Mouse (Mus musculus) cerebellum, adult 2 months (tissue): ENCODE measurements at regions not wholly inside any gene's neighbourhood (a gene's known extent, or its start where the extent isn't known, plus 50 kb on each side); places are given as distances from the start of the nearest gene placed in this dataset.

Source experiments
- CTCF ChIP-seq: fragments of 200-500 bp; IDR thresholded peaks from 2 replicates; pipeline ENCODE4 v1.5.1; 2011; ENCODE audit warnings: low read depth, mild to moderate bottlenecking, control low read depth, low read length, moderate library complexity, borderline replicate concordance; ENCODE audit not compliant: insufficient read depth
- POLR2A ChIP-seq: fragments of 200-500 bp; IDR thresholded peaks from 2 replicates; pipeline ENCODE4 v1.6.1; 2011; ENCODE audit warnings: low read length, control low read depth, borderline replicate concordance; ENCODE audit not compliant: insufficient read depth

DNA sequence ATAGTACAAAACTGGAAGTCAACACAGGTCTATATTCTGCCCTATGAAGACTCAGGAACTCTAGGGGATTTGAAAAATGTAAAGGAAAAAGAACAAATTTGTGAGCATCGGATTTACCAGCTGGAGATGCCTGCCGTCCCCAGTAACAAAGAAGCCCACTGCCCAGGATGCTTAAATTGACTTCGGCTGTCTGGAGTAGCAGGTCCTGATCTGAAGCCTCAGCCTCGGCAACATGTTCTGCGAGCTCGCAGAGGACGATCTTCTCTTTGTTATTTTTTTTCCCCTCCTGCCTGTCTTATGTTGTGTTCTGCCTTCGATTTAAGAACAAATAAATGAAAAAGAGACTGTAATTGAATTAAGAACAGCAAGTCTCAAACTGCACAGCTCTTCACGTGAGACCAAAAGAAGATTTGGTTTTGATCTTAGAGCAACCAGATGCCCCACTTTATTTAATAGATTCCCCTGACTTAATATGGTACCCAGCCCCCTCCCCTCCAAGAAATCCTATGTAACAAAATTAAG is 2595.7 kb upstream of the Gm7489 start:
- TF ChIP-seq POLR2A = no peak
- TF ChIP-seq CTCF = no peak
